Mouse (Mus musculus) heart, postnatal 0 days (tissue): ENCODE measurements at regions not wholly inside any gene's neighbourhood (a gene's known extent, or its start where the extent isn't known, plus 50 kb on each side); places are given as distances from the start of the nearest gene placed in this dataset.
A peak's percentile ranks its signal among the peaks of the same experiment; 100 is the strongest.

ENCODE experiments used
- ATAC-seq: fragments of 200-750 bp; cut with Nextera tagmentation; 2 replicates; pipeline ENCODE4 v1.8.0; 2017; ENCODE audit warnings: low read depth, moderate number of reproducible peaks, moderate library complexity; ENCODE audit not compliant: insufficient read depth
- DNase-seq: peaks from one replicate; pipeline ENCODE4 v3.0.0-alpha.2; 2016; ENCODE audit warnings: low spot score
- H3K27ac ChIP-seq: fragments of 300-500 bp; sonication (generic); 2 replicates; pipeline ENCODE4 v1.5.1; 2014; ENCODE audit warnings: low read depth, mild to moderate bottlenecking
- H3K27me3 ChIP-seq: fragments of 300-500 bp; sonication (generic); 2 replicates; pipeline ENCODE4 v1.6.1; 2014; ENCODE audit warnings: low read length, mixed read lengths; ENCODE audit not compliant: control insufficient read depth, insufficient read depth
- H3K36me3 ChIP-seq: fragments of 300-500 bp; sonication (generic); replicated peaks from 2 replicates; pipeline ENCODE4 v1.6.1; 2014; ENCODE audit warnings: low read length, mixed read lengths; ENCODE audit not compliant: control insufficient read depth, insufficient read depth
- H3K4me1 ChIP-seq: fragments of 300-500 bp; sonication (generic); 2 replicates; pipeline ENCODE4 v1.6.1; 2014; ENCODE audit warnings: antibody characterized with exemption; ENCODE audit not compliant: control insufficient read depth, insufficient read depth
- H3K4me2 ChIP-seq: fragments of 300-500 bp; sonication (generic); 2 replicates; pipeline ENCODE4 v1.6.1; 2014; ENCODE audit warnings: low read depth, mild to moderate bottlenecking, low read length, moderate library complexity
- H3K4me3 ChIP-seq: fragments of 300-500 bp; sonication (generic); 2 replicates; pipeline ENCODE4 v1.5.1; 2014; ENCODE audit warnings: low read depth, low read length
- H3K9ac ChIP-seq: fragments of 300-500 bp; sonication (generic); replicated peaks from 2 replicates; pipeline ENCODE4 v1.6.1; 2014; ENCODE audit warnings: low read depth, low read length, mixed read lengths
- H3K9me3 ChIP-seq: fragments of 300-500 bp; sonication (generic); replicated peaks from 2 replicates; pipeline ENCODE4 v1.6.1; 2016; ENCODE audit warnings: low read length; ENCODE audit not compliant: control insufficient read depth
- CTCF ChIP-seq: IDR thresholded peaks from 2 replicates; pipeline ENCODE4 v1.5.1; 2016; ENCODE audit warnings: antibody characterized with exemption, control low read depth, low read depth
- EP300 ChIP-seq: IDR thresholded peaks from 2 replicates; pipeline ENCODE4 v1.6.1; 2016; ENCODE audit warnings: antibody characterized with exemption, low read depth
- WGBS: fragments of 180-500 bp; shearing (Covaris S2); extraction: QIAGEN DNeasy Blood & Tissue Kit; methylation state at CpG from one replicate; pipeline ENCODE4 v1.1.7; 2014; 5-methylcytosine and 5-hydroxymethylcytosine counted together

DNA sequence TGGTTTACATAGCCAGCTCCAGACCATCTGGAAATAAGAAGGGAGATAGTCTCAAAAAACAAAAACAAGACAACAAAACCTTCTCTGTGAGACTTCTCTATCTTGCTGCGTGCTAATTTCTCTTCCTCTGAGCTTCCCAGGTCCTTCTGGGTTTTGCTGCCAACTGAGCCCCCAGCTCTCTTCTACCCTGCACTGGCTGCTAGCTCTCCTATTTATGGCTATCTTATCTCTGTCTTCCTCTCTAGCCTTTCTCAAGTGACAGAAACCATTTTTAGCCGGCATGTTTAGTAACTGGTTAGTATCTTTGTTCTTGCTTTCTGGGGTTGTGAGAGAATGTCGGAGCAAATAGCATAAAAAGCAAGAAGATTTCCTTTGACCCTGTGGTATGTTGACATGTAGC, 1172.1 kb downstream of the 4930447A16Rik start:
- H3K4me3 ChIP-seq: no peak overlapping the region
- H3K27ac ChIP-seq: peak overlapping the region; percentile 77
- no peaks in the 10 kb centered on the region for H3K27me3 ChIP-seq
- H3K4me1 ChIP-seq: peaks cover 24% of the 10 kb centered on the region
- DNase-seq: peak; percentile 60
- H3K9me3 ChIP-seq: no peaks in the 10 kb centered on the region
- H3K4me2 ChIP-seq: no peak overlapping the region
- no peaks in the 10 kb centered on the region for H3K36me3 ChIP-seq
- ATAC-seq: no peak
- TF ChIP-seq CTCF (no peak), EP300 (no peak)
- WGBS: 9% methylated on average over 3 of the region's 3 CpGs
- H3K9ac ChIP-seq: no peak overlapping the region; the same call in 1 of the 2 replicates

DNA sequence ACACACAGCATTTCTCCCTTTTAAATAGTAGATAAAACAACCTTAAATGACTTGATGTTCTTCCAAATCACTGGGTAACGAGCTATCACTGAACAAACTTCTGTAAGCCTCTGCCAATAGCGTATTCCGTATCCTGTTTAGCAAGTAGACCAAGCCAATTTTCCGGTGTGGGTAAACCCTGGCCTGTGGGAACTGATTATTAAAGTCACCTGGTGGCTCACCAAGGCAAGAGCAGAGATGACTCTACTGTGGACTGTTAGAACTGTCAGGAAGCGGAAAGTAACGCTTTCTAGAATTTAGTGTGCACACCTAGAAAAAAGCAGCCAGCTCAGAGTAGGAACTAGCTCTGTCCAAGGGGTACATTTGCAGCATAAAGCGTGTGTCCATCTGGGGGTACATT, 1176.1 kb downstream of the 4930447A16Rik start:
- TF ChIP-seq CTCF (no peak), EP300 (no peak)
- Histone ChIP-seq H3K4me2 (no peak overlapping the region), H3K27ac (peak overlapping the region; percentile 65), H3K9me3 (no peaks in the 10 kb centered on the region), H3K4me1 (peaks cover 26% of the 10 kb centered on the region), H3K9ac (no peak overlapping the region), H3K36me3 (no peaks in the 10 kb centered on the region), H3K27me3 (no peaks in the 10 kb centered on the region), H3K4me3 (no peak overlapping the region)
- ATAC-seq: no peak; the same call in 1 of the 2 replicates
- WGBS: 55% methylated on average over 7 of the region's 7 CpGs
- DNase-seq: peak; percentile 47

GRCm38 (mm10) chr15:38602187-38602870, 1177.0 kb downstream of the 4930447A16Rik start:
- 28% methylated on average over 12 of the region's 12 CpGs for whole genome bisulfite sequencing
- Histone ChIP-seq H3K4me3 (no peak overlapping the region), H3K4me2 (peak overlapping the region; percentile 24; the same call in 1 of the 2 replicates), H3K4me1 (peaks cover 22% of the 10 kb centered on the region), H3K36me3 (no peaks in the 10 kb centered on the region), H3K9ac (no peak overlapping the region), H3K27ac (peak overlapping the region; percentile 65), H3K9me3 (no peaks in the 10 kb centered on the region), H3K27me3 (no peaks in the 10 kb centered on the region)
- TF ChIP-seq CTCF (no peak), EP300 (no peak)
- ATAC-seq (peak; percentile 69), DNase-seq (peak; percentile 62)

DNA sequence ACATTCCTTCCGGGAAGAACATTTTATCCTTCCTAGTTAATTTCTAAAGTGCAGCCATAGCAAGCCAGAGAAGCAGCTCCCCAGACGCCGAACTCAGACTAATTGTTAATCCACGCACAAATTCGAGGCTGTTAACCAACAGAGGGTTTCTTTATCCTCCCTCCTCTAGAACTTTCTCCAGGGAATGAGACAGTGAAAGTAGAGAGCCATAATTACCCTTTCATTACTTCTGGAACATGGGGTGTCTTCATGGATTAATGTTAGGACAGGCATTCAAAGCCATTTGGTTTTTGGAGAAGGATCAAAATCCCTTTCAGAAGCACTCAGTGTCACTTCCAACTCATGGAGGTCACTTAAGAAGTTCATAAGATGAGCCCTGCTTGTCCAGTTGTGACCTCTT, 1178.6 kb downstream of the 4930447A16Rik start:
- Histone ChIP-seq H3K9ac (no peak overlapping the region), H3K4me1 (peaks cover 13% of the 10 kb centered on the region), H3K27ac (no peak overlapping the region), H3K36me3 (no peaks in the 10 kb centered on the region), H3K27me3 (no peaks in the 10 kb centered on the region), H3K9me3 (no peaks in the 10 kb centered on the region), H3K4me2 (no peak overlapping the region), H3K4me3 (no peak overlapping the region)
- DNase-seq: no peak
- no peak for ATAC-seq
- TF ChIP-seq CTCF: no peak
- TF ChIP-seq EP300: no peak
- WGBS: 86% methylated on average over 5 of the region's 5 CpGs

DNA sequence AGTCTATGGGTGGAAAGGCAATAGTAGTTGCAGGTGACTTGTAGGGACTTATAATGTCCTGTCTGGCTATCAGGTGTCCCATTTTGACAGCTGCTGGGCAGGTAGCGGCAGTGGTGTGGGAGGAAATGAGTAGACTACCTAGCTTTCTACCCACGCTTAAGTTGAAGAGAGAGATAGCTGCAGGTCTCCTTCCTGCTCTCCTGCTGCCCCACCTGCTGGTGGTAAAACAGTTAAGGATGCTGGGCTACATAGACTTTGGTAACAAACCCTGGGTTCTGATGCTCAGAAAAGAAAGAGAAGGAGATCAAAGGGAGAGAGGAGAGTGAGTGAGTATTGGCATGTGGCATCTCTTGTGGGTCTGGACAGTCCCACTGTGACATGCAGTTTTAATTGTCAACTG, 1182.0 kb downstream of the 4930447A16Rik start:
- H3K27ac ChIP-seq: no peak overlapping the region
- H3K9ac ChIP-seq: no peak overlapping the region
- no peak for ATAC-seq
- 28% methylated on average over 2 of the region's 2 CpGs for WGBS
- no peaks in the 10 kb centered on the region for H3K36me3 ChIP-seq
- H3K27me3 ChIP-seq: no peaks in the 10 kb centered on the region
- TF ChIP-seq EP300: no peak
- peak; percentile 72 for TF ChIP-seq CTCF
- no peak overlapping the region for H3K4me2 ChIP-seq
- H3K4me1 ChIP-seq: peaks cover 3% of the 10 kb centered on the region
- no peaks in the 10 kb centered on the region for H3K9me3 ChIP-seq
- peak; percentile 51 for DNase-seq
- H3K4me3 ChIP-seq: no peak overlapping the region

- WGBS: 66% methylated on average over 6 of the region's 6 CpGs
- Histone ChIP-seq H3K4me3 (no peak overlapping the region), H3K4me2 (no peak overlapping the region), H3K36me3 (no peaks in the 10 kb centered on the region), H3K9me3 (no peaks in the 10 kb centered on the region), H3K9ac (no peak overlapping the region), H3K27ac (no peak overlapping the region), H3K27me3 (no peaks in the 10 kb centered on the region), H3K4me1 (no peaks in the 10 kb centered on the region)
- DNase-seq (no peak), ATAC-seq (no peak)
- TF ChIP-seq CTCF (no peak), EP300 (no peak)
These were observed 1183.0 kb downstream of the 4930447A16Rik start for GRCm38 (mm10) chr15:38608207-38608870.
